Mouse (Mus musculus) spleen, postnatal 4 days (tissue): ENCODE results near the gene Elk4.
A peak's percentile ranks its signal among the peaks of the same experiment; 100 is the strongest.

Experiments used
- DNase-seq, 2 experiments: peaks; one replicate each; pipeline ENCODE4 v3.0.0; 2022; ENCODE audit warnings: low spot score in 2 of 2

Elk4 gene

GRCm38 (mm10) chr1:132007282-132007815, at the start of gene Elk4:
Elk4 (plus strand) TSS chr1:132007607.
- DNase-seq, result peak; percentile 87 to 94

- no peak for DNase-seq
These were observed 46.4 kb upstream of the Elk4 start for GRCm38 (mm10) chr1:131961004-131961403.

GRCm38 (mm10) chr1:131962606-131963084, 44.8 kb upstream of the Elk4 start, which contains the start of gene Slc45a3:
Slc45a3 (plus strand) TSS chr1:131962967.
- no peak for DNase-seq

- DNase-seq, result no peak
These were observed 44.1 kb upstream of the Elk4 start for GRCm38 (mm10) chr1:131963085-131963951.

- no peak for DNase-seq
These were observed 43.3 kb upstream of the Elk4 start for GRCm38 (mm10) chr1:131964100-131964499.

- DNase-seq, result no peak
These were observed 42.8 kb upstream of the Elk4 start for GRCm38 (mm10) chr1:131964580-131964979.

GRCm38 (mm10) chr1:131965818-131966217, 41.6 kb upstream of the Elk4 start:
- DNase-seq, result no peak

GRCm38 (mm10) chr1:131967336-131967735, 40.1 kb upstream of the Elk4 start:
- DNase-seq, result no peak

GRCm38 (mm10) chr1:131968556-131968955, 38.9 kb upstream of the Elk4 start:
- DNase-seq, result no peak

GRCm38 (mm10) chr1:131968983-131969382, 38.4 kb upstream of the Elk4 start:
- no peak for DNase-seq

- DNase-seq, result no peak
These were observed 37.6 kb upstream of the Elk4 start for GRCm38 (mm10) chr1:131969825-131970224.

GRCm38 (mm10) chr1:131970322-131970660, 37.1 kb upstream of the Elk4 start:
- DNase-seq, result no peak

- no peak for DNase-seq
These were observed 36.5 kb upstream of the Elk4 start for GRCm38 (mm10) chr1:131970661-131971520.

- no peak for DNase-seq
These were observed 35.5 kb upstream of the Elk4 start for GRCm38 (mm10) chr1:131971771-131972497.

GRCm38 (mm10) chr1:131972498-131973334, 34.7 kb upstream of the Elk4 start:
- no peak for DNase-seq

- no peak for DNase-seq
These were observed 33.4 kb upstream of the Elk4 start for GRCm38 (mm10) chr1:131973991-131974390.

- DNase-seq, result no peak
These were observed 30.5 kb upstream of the Elk4 start for GRCm38 (mm10) chr1:131976886-131977285.

- DNase-seq, result no peak
These were observed 26.9 kb upstream of the Elk4 start for GRCm38 (mm10) chr1:131980471-131980870.

- peak; percentile 70 to 89 for DNase-seq
These were observed 25.9 kb upstream of the Elk4 start for GRCm38 (mm10) chr1:131981378-131982013.

GRCm38 (mm10) chr1:131982907-131983306, 24.5 kb upstream of the Elk4 start:
- peak; percentile 78 to 93 for DNase-seq
